8 mouse cellular contexts compared by ENCODE assay signal in genomic region chr3:101372345-101372980, GRCm38 (mm10). TPM values are rescaled to one million over a fixed set of nuclear protein-coding genes. Genes with fewer than 3 reads are reported as not detected.
DNase-seq lines count a peak whose midpoint lies in the region; ATAC-seq lines count a peak whose summit lies in the region.

No protein-coding gene starts in this region.

- no peak overlapping the region for H3K27ac ChIP-seq in heart, embryonic 14.5 days (replicated peaks in 1 of 2; ENCODE audit: control insufficient read depth in 1 of 2, insufficient read depth in 1 of 2, low read depth in 2 of 2, low read length in 2 of 2)

- H3K4me1 ChIP-seq in heart, embryonic 14.5 days (ENCODE audit: control insufficient read depth in 2 of 2, insufficient read depth in 2 of 2, low read length in 2 of 2) = peaks cover 3 to 10% of the 10 kb centered on the region in 2 experiments; a peak in 2 of 4 replicates

- no peak for ATAC-seq in heart, embryonic 14.5 days (ENCODE audit: insufficient number of reproducible peaks, insufficient read depth, low FRiP score, low read depth)
- peak; percentile 44; the same call in 1 of the 2 replicates for ATAC-seq in neutrophil, adult 5-6 weeks (ENCODE audit: extremely low read depth, insufficient number of reproducible peaks, low FRiP score, poor library complexity, severe bottlenecking)

- WGBS in heart, embryonic 14.5 days = 36% methylated on average over 13 of the region's 13 CpGs

- no peaks in the 10 kb centered on the region for H3K9me3 ChIP-seq in heart, embryonic 14.5 days (ENCODE audit: control insufficient read depth, low read length)

- peak; percentile 59 for DNase-seq in gastrocnemius, postnatal 10 days
- no peak for DNase-seq in gastrocnemius, postnatal 4 days (ENCODE audit: low spot score in 2 of 2)
- DNase-seq in MN1 (ENCODE audit: low spot score) = peak; percentile 27
- DNase-seq in cerebellum, postnatal 14 days = peak; percentile 77 to 83
- peak; percentile 81 to 84 for DNase-seq in left cerebral cortex, postnatal 36 days (ENCODE audit: low spot score in 2 of 2)
- peak; percentile 80 for DNase-seq in thymus, postnatal 25 days

- no peak overlapping the region for H3K4me3 ChIP-seq in heart, embryonic 14.5 days (ENCODE audit: control insufficient read depth in 1 of 2, insufficient read depth in 1 of 2, low read depth in 1 of 2, low read length in 2 of 2)

- no peaks in the 10 kb centered on the region for H3K36me3 ChIP-seq in heart, embryonic 14.5 days (ENCODE audit: control insufficient read depth, insufficient read depth, low read length)

- no peaks in the 10 kb centered on the region for H3K27me3 ChIP-seq in heart, embryonic 14.5 days (ENCODE audit: control insufficient read depth, insufficient read depth, low read length)

- intact Hi-C loops in left cerebral cortex, postnatal 36 days (cut with DNase I) = loop anchor here (2.0 to 5.0 kb wide), 2 partner anchors 35 to 90 kb away; no protein-coding TSS in a partner anchor

- H3K9ac ChIP-seq in heart, embryonic 14.5 days (ENCODE audit: low read length) = no peak overlapping the region

- H3K4me2 ChIP-seq in heart, embryonic 14.5 days (ENCODE audit: low read length) = peak overlapping the region; percentile 38

RNA-seq across cellular contexts. Expression of gene Igsf3, which starts 4.4 kb away (rescaled TPM):
- 10 to 100 TPM; 15.6 to 20.5 TPM for total RNA-seq in gastrocnemius, postnatal 10 days (2021)
- 10 to 100 TPM; 38.3 to 38.8 TPM for total RNA-seq in gastrocnemius, postnatal 4 days (2021)
- polyA plus RNA-seq in heart, embryonic 14.5 days (2014; fragmentation: Nextera tagmentation; extraction: Ambion mirVana) = 25.5 and 28.1 TPM in 2 replicates
- 10 to 100 TPM; 19.4 to 23.3 TPM for total RNA-seq in left cerebral cortex, postnatal 36 days (2021)
- 0.12 TPM in 1 of 2 replicates, not detected in the other for total RNA-seq in neutrophil, adult 5-6 weeks (2017)

Comparison
In these comparisons a context has a peak if more than half of its experiments do, and no peak if none do; other contexts are left out.
1. DNase-seq: peak in gastrocnemius, postnatal 10 days (single experiment), MN1 (single experiment), cerebellum, postnatal 14 days (2 of 2), left cerebral cortex, postnatal 36 days (2 of 2) and thymus, postnatal 25 days (single experiment); none in gastrocnemius, postnatal 4 days (0 of 2).
2. RNA of gene Igsf3, which starts 4.4 kb away (total RNA-seq): 38.3 to 38.8 TPM in gastrocnemius, postnatal 4 days, 19.4 to 23.3 TPM in left cerebral cortex, postnatal 36 days and 15.6 to 20.5 TPM in gastrocnemius, postnatal 10 days; 0.12 TPM in neutrophil, adult 5-6 weeks; every median in the first group is over 10 times any median in the second.